Mouse (Mus musculus): ENCODE measurements around the gene Olfr583.

Olfr583 gene

GRCm38 (mm10) chr7:103051000-103051399, at the start of gene Olfr583:
Olfr583 (plus strand) TSS chr7:103051300.
- DNase-seq (ENCODE audit: low read depth in 1 of 2, low spot score in 2 of 2) = no peak

DNA sequence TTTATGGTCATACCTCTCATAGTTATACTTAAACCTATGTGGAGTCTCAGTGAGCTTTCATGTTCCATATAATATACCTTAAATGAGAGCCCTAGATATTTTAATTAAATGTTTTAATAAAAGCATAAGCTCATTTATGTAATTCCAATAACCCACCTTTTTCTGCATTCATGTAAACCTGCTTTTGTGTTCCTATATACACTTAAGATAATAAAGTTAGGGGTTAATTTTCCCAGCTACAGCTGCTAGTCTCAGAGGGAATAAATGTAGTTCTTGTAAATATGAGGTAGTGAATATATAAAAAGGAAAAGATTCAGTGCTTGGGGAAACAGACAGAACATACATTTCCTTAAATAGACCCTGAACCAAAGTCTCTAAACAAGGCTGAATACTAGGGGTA, 13.4 kb upstream of the Olfr583 start, which contains the start of gene Olfr582:
Gene Olfr582, plus strand, starts transcription at position 301 of the 400 bp plus-strand sequence.
- DNase-seq (ENCODE audit: low read depth in 1 of 2, low spot score in 2 of 2) = no peak

GRCm38 (mm10) chr7:103081585-103081984, 30.5 kb downstream of the Olfr583 start, which contains the start of gene Olfr584:
Olfr584 (plus strand) TSS chr7:103081885.
- no peak for DNase-seq (ENCODE audit: low read depth in 1 of 2, low spot score in 2 of 2)

GRCm38 (mm10) chr7:103097420-103097819, 46.3 kb downstream of the Olfr583 start, which contains the start of gene Olfr585:
Olfr585 (plus strand) TSS chr7:103097720.
- no peak for DNase-seq (ENCODE audit: low read depth in 1 of 2, low spot score in 2 of 2)

Measured in monocyte, adult 2 months (primary cell).